17 mouse cellular contexts compared by ENCODE assay signal in the genomic region with DNA sequence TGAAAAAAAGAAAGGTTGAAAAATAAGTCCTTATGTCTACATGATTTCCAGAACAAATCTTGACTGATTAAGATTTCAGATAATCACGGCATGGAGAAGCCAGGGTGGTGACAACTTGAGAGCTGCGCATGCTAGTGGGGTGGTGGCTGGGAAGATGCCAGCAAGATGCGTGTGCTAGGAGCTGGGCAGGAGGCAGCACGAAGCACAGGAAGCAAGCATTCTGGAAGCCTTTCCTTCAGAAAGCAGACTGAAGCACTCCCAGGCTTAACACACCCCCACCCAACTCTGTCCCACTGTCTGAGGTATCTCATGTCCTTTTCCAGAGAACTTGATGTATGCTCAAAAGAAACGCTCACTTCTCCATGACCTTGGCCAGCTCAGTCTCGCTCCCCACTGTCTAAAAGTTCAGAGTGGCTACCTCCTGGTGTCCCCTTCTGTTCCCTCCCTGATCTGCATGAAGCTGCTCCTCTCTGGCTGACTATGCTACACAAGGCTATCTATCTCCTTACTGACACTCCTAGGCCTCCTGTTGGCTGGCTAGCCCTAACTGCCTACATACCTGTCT. TPM values are rescaled to one million over a fixed set of nuclear protein-coding genes. Genes with fewer than 3 reads are reported as not detected.
DNase-seq lines count a peak whose midpoint lies in the region; ATAC-seq lines count a peak whose summit lies in the region.
"Had no signal": no experiment of that assay in that cellular context is flagged by ENCODE, and none has a peak within 500 bp of the region (broad histone marks: within the 10 kb centered on the region; RNA-seq: fewer than 3 reads in every experiment).

No protein-coding gene starts in this region.

- 79% methylated on average over 6 of the region's 6 CpGs for WGBS in hindbrain, embryonic 16.5 days
- 71% methylated on average over 6 of the region's 6 CpGs for WGBS in hindbrain, embryonic 13.5 days

- H3K4me2 ChIP-seq in hindbrain, embryonic 16.5 days (ENCODE audit: low read length): no peak overlapping the region
- no peak overlapping the region for H3K4me2 ChIP-seq in hindbrain, embryonic 13.5 days
- H3K4me2 ChIP-seq: embryonic facial prominence, embryonic 13.5 days; hindbrain, embryonic 14.5 days; limb, embryonic 15.5 days; lung, embryonic 15.5 days had no signal

- peak; percentile 22; the same call in 1 of the 2 replicates for ATAC-seq in hindbrain, embryonic 16.5 days
- no peak for ATAC-seq in hindbrain, embryonic 13.5 days (ENCODE audit: low FRiP score)

- no peak overlapping the region for H3K4me3 ChIP-seq in hindbrain, embryonic 16.5 days (ENCODE audit: low read length)
- no peak overlapping the region for H3K4me3 ChIP-seq in hindbrain, embryonic 13.5 days
- H3K4me3 ChIP-seq: embryonic facial prominence, embryonic 13.5 days; gastrocnemius, adult 2 months; limb, embryonic 15.5 days; lung, embryonic 15.5 days; midbrain, embryonic 10.5 days had no signal

- H3K4me1 ChIP-seq in hindbrain, embryonic 16.5 days (ENCODE audit: control insufficient read depth, insufficient read depth, low read depth, low read length): peaks cover 6% of the 10 kb centered on the region
- peaks cover 24% of the 10 kb centered on the region for H3K4me1 ChIP-seq in hindbrain, embryonic 13.5 days (replicated peaks)

- no peak overlapping the region for H3K27ac ChIP-seq in hindbrain, embryonic 16.5 days (ENCODE audit: low read depth, low read length)
- H3K27ac ChIP-seq in hindbrain, embryonic 13.5 days: no peak overlapping the region; the same call in 1 of the 2 replicates
- H3K27ac ChIP-seq: hindbrain, embryonic 14.5 days; lung, embryonic 15.5 days; midbrain, embryonic 10.5 days had no signal

- peak; percentile 56 to 65 for DNase-seq in cerebellum, postnatal 10 days
- no peak for DNase-seq in cerebellum, adult 9-11 months
- peak; percentile 16 to 38 for DNase-seq in left cerebral cortex, postnatal 10 days (ENCODE audit: extremely low spot score in 1 of 2, low spot score in 2 of 2)
- DNase-seq in telencephalon, adult 2 months (ENCODE audit: low read depth, low spot score): peak; percentile 74
- DNase-seq in spleen, postnatal 36 days (ENCODE audit: low spot score in 2 of 2): no peak
- no peak for DNase-seq in B cell, adult 2 months
- DNase-seq: gastrocnemius, adult 2 months; kidney, adult 8-10 months; thymus, adult 2 months had no signal

- H3K9ac ChIP-seq in hindbrain, embryonic 16.5 days (ENCODE audit: low read depth, low read length): no peak overlapping the region
- no peak overlapping the region for H3K9ac ChIP-seq in hindbrain, embryonic 13.5 days
- H3K9ac ChIP-seq: embryonic facial prominence, embryonic 13.5 days; hindbrain, embryonic 14.5 days; limb, embryonic 15.5 days; lung, embryonic 15.5 days had no signal

- intact Hi-C loops in left cerebral cortex, postnatal 10 days (cut with DNase I): no loop called here

- no peaks in the 10 kb centered on the region for H3K9me3 ChIP-seq in hindbrain, embryonic 16.5 days (ENCODE audit: control insufficient read depth, low read length)
- H3K9me3 ChIP-seq in hindbrain, embryonic 13.5 days: no peaks in the 10 kb centered on the region
- H3K9me3 ChIP-seq: embryonic facial prominence, embryonic 13.5 days; G1E; limb, embryonic 15.5 days; lung, embryonic 15.5 days; midbrain, embryonic 10.5 days had no signal

- no peaks in the 10 kb centered on the region for H3K27me3 ChIP-seq in hindbrain, embryonic 16.5 days (replicated peaks; ENCODE audit: control insufficient read depth, insufficient read depth, low read length)
- H3K27me3 ChIP-seq in hindbrain, embryonic 13.5 days: no peaks in the 10 kb centered on the region
- H3K27me3 ChIP-seq: embryonic facial prominence, embryonic 13.5 days; limb, embryonic 15.5 days; lung, embryonic 15.5 days had no signal

- H3K36me3 ChIP-seq in hindbrain, embryonic 16.5 days (ENCODE audit: control insufficient read depth, insufficient read depth, low read length): no peaks in the 10 kb centered on the region; the same call in 1 of the 2 replicates
- H3K36me3 ChIP-seq in hindbrain, embryonic 13.5 days: peaks cover 16% of the 10 kb centered on the region; the same call in 1 of the 2 replicates

RNA-seq across cellular contexts. Expression of a gene that starts 52.1 kb away (rescaled TPM):
- polyA plus RNA-seq in hindbrain, embryonic 16.5 days (2015; fragmentation: Nextera tagmentation; extraction: Ambion mirVana): 26.9 and 27.6 TPM in 2 replicates
- polyA plus RNA-seq in hindbrain, embryonic 13.5 days (2015; fragmentation: Nextera tagmentation; extraction: Ambion mirVana): 25.3 and 25.7 TPM in 2 replicates
- 10 to 100 TPM; 98.1 to 98.7 TPM for total RNA-seq in left cerebral cortex, postnatal 10 days (2021)

Comparison
In these comparisons a context has a peak if more than half of its experiments do, and no peak if none do; other contexts are left out.
1. DNase-seq: peak in cerebellum, postnatal 10 days (2 of 2), left cerebral cortex, postnatal 10 days (2 of 2) and telencephalon, adult 2 months (single experiment); none in cerebellum, adult 9-11 months (single experiment), spleen, postnatal 36 days (0 of 2) and B cell, adult 2 months (0 of 2).